Mouse (Mus musculus): ENCODE results near the gene Olfr721-ps1. TPM values are rescaled to one million over a fixed set of nuclear protein-coding genes. Genes with fewer than 3 reads are reported as not detected.

Olfr721-ps1 gene
- polyA plus RNA-seq (2015; fragmentation: Nextera tagmentation; extraction: Ambion mirVana) = not detected in 2 replicates

- no peak for TF ChIP-seq CTCF (IDR thresholded peaks at IDR 0.05; ENCODE audit: low read depth)
- 70% methylated on average over 2 of the region's 2 CpGs for WGBS
- no peaks in the 10 kb centered on the region for H3K4me1 ChIP-seq (replicated peaks; ENCODE audit: insufficient read depth, low read length)
Observed at GRCm38 (mm10) chr14:14400998-14401397, at the start of gene Olfr721-ps1. Gene Olfr721-ps1, plus strand, starts transcription at chr14:14401298.

DNA sequence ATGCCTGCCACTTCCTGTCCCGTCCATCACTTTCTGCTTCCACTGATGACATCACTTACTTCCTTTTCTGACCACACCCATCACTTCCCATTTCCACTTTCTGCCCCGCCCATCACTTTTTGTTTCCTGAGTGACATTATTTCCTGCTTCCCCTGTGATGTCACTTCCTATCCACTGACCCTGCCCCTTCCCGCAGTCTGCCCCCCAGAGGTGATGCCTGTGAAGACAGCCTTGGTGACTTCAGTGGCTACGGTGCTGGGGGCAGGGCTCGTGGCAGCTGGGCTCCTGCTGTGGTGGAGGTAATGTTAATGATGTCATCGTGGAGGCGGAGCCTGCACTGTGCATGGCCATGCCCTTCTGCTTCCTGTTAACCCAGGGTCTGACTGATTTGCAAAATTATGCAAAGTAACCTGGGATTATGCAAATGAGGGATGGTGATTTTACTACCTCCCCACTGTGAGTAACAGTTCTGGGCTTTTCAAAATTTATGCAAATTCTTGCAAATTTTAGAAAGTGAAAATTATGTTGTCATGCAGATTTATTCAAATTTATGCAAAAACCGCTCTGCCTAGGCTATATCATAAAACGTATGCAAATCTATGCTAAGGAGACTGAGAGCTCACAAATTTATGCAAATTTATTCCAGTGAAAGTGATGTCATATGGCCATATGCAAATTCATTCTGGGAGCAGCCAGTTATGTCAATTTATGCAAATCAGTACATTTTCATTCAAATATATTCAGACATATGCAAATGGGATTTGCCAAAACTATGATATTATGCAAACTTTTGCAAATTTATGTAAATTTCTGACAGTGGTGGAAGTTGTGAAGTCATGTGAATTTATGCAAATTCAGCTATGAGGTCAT is 49.1 kb upstream of the Olfr721-ps1 start:
- Histone ChIP-seq H3K4me1 (replicated peaks; ENCODE audit: insufficient read depth, low read length) (no peaks in the 10 kb centered on the region), H3K27ac (no peak overlapping the region), H3K27me3 (ENCODE audit: insufficient read depth, low read length) (no peaks in the 10 kb centered on the region), H3K36me3 (ENCODE audit: insufficient read depth, low read length) (no peaks in the 10 kb centered on the region), H3K4me3 (replicated peaks; ENCODE audit: low read depth, low read length) (no peak overlapping the region), H3K4me2 (ENCODE audit: low read length) (no peak overlapping the region), H3K9me3 (replicated peaks; ENCODE audit: low read length) (peaks cover 35% of the 10 kb centered on the region), H3K9ac (ENCODE audit: low read depth, low read length) (no peak overlapping the region)
- 99% methylated on average over 9 of the region's 9 CpGs for WGBS
- DNase-seq (ENCODE audit: low spot score) (no peak), ATAC-seq (replicated peaks; ENCODE audit: low FRiP score, low read depth) (no peak)
- TF ChIP-seq CTCF (IDR thresholded peaks at IDR 0.05; ENCODE audit: low read depth) = no peak

More at GRCm38 (mm10) chr14:14400998-14401397, at the start of gene Olfr721-ps1:
- no peak for DNase-seq (ENCODE audit: low spot score)
- ATAC-seq (replicated peaks; ENCODE audit: low FRiP score, low read depth) = no peak
- H3K36me3 ChIP-seq (ENCODE audit: insufficient read depth, low read length) = no peaks in the 10 kb centered on the region
- no peak within 1 kb of the TSS for H3K4me2 ChIP-seq (ENCODE audit: low read length)
- H3K9ac ChIP-seq (ENCODE audit: low read depth, low read length) = no peak within 1 kb of the TSS
- no peak within 1 kb of the TSS for H3K27ac ChIP-seq
- no peaks in the 10 kb centered on the region for H3K27me3 ChIP-seq (ENCODE audit: insufficient read depth, low read length)
- H3K9me3 ChIP-seq (replicated peaks; ENCODE audit: low read length) = no peaks in the 10 kb centered on the region
- H3K4me3 ChIP-seq (replicated peaks; ENCODE audit: low read depth, low read length) = no peak within 1 kb of the TSS

DNA sequence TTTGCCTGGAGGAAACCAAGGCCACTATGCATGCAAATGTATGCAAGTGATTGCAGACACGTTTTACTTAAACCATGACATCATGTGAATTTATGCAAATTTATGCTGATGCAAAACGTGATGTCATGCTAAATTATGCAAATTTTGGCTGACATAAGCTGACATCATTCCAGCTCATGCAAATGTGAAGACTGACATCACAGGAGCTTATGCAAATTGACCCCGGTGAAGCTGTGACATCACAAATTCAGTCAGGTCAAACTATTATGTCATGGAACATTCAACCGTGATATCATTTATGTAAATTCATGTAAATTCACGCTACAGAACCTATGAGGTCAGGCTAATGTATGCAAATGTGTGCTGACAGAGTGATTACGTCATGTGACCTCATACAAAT is 48.5 kb upstream of the Olfr721-ps1 start:
- 84% methylated on average over 6 of the region's 6 CpGs for WGBS
- no peak for ATAC-seq (replicated peaks; ENCODE audit: low FRiP score, low read depth)
- H3K9me3 ChIP-seq (replicated peaks; ENCODE audit: low read length) = peaks cover 35% of the 10 kb centered on the region

GRCm38 (mm10) chr14:14353081-14353732 is 47.9 kb upstream of the Olfr721-ps1 start:
- Histone ChIP-seq H3K36me3 (ENCODE audit: insufficient read depth, low read length) (no peaks in the 10 kb centered on the region), H3K4me3 (replicated peaks; ENCODE audit: low read depth, low read length) (no peak overlapping the region), H3K27ac (no peak overlapping the region), H3K4me2 (ENCODE audit: low read length) (no peak overlapping the region), H3K9ac (ENCODE audit: low read depth, low read length) (no peak overlapping the region), H3K9me3 (replicated peaks; ENCODE audit: low read length) (peaks cover 30% of the 10 kb centered on the region), H3K4me1 (replicated peaks; ENCODE audit: insufficient read depth, low read length) (no peaks in the 10 kb centered on the region), H3K27me3 (ENCODE audit: insufficient read depth, low read length) (no peaks in the 10 kb centered on the region)
- no peak for ATAC-seq (replicated peaks; ENCODE audit: low FRiP score, low read depth)
- no peak for TF ChIP-seq CTCF (IDR thresholded peaks at IDR 0.05; ENCODE audit: low read depth)
- DNase-seq (ENCODE audit: low spot score) = no peak
- 94% methylated on average over 7 of the region's 7 CpGs for WGBS

More for the DNA sequence above, 48.5 kb upstream of the Olfr721-ps1 start:
- DNase-seq (ENCODE audit: low spot score) = no peak
- H3K36me3 ChIP-seq (ENCODE audit: insufficient read depth, low read length) = no peaks in the 10 kb centered on the region
- TF ChIP-seq CTCF (IDR thresholded peaks at IDR 0.05; ENCODE audit: low read depth) = no peak
- no peak overlapping the region for H3K27ac ChIP-seq
- no peak overlapping the region for H3K4me3 ChIP-seq (replicated peaks; ENCODE audit: low read depth, low read length)
- H3K4me1 ChIP-seq (replicated peaks; ENCODE audit: insufficient read depth, low read length) = no peaks in the 10 kb centered on the region
- H3K27me3 ChIP-seq (ENCODE audit: insufficient read depth, low read length) = no peaks in the 10 kb centered on the region
- H3K9ac ChIP-seq (ENCODE audit: low read depth, low read length) = no peak overlapping the region
- no peak overlapping the region for H3K4me2 ChIP-seq (ENCODE audit: low read length)

DNA sequence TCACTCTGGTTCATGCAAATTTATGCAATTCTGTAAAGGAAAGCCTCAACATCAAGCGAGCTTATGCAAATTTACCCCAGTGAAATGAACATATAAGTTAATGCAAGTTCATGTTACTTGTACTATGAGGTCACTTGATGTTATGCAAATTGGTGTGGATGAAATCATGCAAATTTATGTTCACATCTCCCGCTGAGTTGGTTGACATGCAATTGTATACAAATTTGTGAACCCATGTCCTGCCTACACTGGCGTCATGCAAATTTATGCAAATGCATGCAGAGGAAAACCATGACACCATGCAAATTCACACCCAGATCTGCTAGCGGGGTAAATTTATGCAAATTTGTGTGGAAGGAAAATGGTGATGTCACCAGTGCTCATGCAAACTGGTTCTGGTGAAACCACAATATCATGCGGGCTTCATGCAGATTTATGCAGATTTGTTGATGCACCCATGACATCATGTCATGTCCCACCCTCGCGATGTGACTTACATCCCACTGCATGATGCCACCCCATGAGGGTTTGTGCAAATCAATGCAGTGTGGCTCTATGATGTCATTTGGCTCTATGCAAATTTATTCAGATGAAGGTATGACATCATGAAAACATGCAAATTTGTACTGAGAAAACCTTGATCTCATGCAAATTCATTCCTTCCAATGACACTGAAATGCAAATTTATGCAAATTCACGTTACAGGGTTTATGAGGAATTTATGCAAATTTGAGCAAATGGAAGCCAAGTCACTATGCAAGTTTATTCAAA is 47.2 kb upstream of the Olfr721-ps1 start:
- Histone ChIP-seq H3K4me3 (replicated peaks; ENCODE audit: low read depth, low read length) (no peak overlapping the region), H3K27me3 (ENCODE audit: insufficient read depth, low read length) (no peaks in the 10 kb centered on the region), H3K4me2 (ENCODE audit: low read length) (no peak overlapping the region), H3K27ac (no peak overlapping the region), H3K36me3 (ENCODE audit: insufficient read depth, low read length) (no peaks in the 10 kb centered on the region), H3K9ac (ENCODE audit: low read depth, low read length) (no peak overlapping the region), H3K9me3 (replicated peaks; ENCODE audit: low read length) (peaks cover 28% of the 10 kb centered on the region), H3K4me1 (replicated peaks; ENCODE audit: insufficient read depth, low read length) (no peaks in the 10 kb centered on the region)
- WGBS = 94% methylated on average over 8 of the region's 8 CpGs
- ATAC-seq (replicated peaks; ENCODE audit: low FRiP score, low read depth) (no peak), DNase-seq (ENCODE audit: low spot score) (no peak)
- no peak for TF ChIP-seq CTCF (IDR thresholded peaks at IDR 0.05; ENCODE audit: low read depth)

Data from kidney, postnatal 0 days (tissue).